Mouse (Mus musculus) cerebellum, adult (tissue): ENCODE results near the gene Plaur.

Source experiments
- ATAC-seq: cut with Nextera tagmentation; 2 replicates; pipeline ENCODE4 v1.9.2; 2017; ENCODE audit warnings: mild to moderate bottlenecking, moderate library complexity, mixed read lengths; ENCODE audit not compliant: insufficient number of reproducible peaks, low FRiP score, low TSS enrichment

The Plaur gene

GRCm38 (mm10) chr7:24462388-24463319, at the start of gene Plaur:
Plaur (plus strand) TSS chr7:24462484.
- no peak for ATAC-seq

DNA sequence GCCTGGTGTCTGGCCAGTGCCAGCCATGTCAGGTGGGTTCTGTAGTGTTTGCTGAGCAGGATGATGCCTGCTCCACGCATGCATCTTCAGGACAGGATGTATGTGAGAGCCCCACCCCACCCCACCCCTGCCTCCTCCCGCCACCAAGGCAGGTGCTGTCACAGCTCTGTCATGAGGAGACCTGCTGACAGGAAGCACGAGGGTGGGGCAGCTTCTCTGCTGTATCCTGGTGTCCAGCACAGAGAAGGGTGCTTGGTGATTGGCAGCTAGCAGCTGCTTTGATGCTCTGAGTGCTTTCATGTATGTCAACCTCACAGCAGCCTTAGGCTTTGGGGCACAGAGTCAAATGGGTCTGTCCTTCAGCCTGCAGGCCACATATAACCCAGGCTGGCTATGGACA, 48.7 kb upstream of the Plaur start:
- no peak for ATAC-seq

DNA sequence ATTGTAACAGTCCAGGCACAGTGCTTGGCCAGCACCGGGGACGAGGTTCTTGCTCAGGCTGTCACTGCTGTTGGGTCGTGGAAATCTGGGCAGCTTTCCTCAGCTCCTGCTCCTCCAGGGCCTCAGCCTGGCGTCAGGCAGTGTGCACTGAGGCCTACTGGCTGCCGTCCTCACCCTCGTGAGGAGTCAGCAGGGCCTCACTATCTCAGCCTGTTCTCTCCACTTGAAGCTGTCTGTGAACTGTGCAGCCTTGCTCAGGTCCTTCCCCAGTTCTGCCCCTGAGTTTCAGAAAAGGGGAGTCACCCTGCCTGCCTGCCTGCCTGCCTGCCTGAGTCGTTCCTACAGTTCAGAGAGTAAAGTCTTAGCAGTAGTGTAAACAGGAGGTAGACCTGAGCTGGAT, 47.0 kb upstream of the Plaur start:
- no peak for ATAC-seq

- no peak for ATAC-seq
Observed at GRCm38 (mm10) chr7:24419579-24419978, 42.7 kb upstream of the Plaur start.

GRCm38 (mm10) chr7:24421648-24422047, 40.6 kb upstream of the Plaur start:
- ATAC-seq, result no peak

- ATAC-seq, result no peak
Observed at GRCm38 (mm10) chr7:24422251-24422650, 40.0 kb upstream of the Plaur start.

- ATAC-seq, result no peak
Observed at GRCm38 (mm10) chr7:24423107-24423763, 39.0 kb upstream of the Plaur start.

DNA sequence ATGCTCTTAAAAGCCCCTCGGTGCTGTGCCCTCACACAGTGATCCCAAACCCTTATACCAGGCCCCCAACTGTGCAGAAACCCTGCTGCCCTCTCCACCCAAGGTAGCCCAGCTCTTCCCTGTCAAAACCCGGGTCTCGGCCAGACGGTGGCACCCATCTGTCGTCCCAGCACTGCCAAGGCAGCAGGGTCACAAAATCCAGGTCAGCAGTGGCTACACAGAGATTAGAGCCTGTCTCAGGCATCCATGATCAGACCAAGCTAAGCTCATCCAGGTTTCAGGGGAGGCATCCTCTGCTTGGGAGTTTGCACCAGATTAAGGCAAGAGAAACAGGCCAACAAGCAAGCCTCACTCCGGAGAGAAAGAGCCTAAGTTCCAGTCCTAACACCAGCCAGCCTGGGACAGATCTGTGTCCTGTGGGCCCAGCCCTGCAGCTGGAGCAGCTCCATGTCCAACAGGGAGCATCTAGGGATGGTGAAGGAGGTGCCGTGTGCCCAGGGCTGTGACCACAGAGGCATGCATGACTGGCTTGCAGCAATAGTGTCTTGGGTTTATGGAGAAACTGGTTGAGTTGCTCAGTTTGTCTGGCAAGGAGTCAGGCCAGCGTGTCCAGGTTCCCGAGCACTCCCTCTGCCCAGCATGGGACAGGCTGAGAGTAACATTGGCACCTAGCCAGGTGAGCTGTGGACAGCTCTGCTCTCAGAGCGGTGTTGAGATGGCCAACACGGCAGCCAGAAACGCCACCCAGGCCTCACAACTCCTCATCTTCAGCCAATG, 38.1 kb upstream of the Plaur start:
- ATAC-seq, result peak; percentile 53; the same call in 1 of the 2 replicates

DNA sequence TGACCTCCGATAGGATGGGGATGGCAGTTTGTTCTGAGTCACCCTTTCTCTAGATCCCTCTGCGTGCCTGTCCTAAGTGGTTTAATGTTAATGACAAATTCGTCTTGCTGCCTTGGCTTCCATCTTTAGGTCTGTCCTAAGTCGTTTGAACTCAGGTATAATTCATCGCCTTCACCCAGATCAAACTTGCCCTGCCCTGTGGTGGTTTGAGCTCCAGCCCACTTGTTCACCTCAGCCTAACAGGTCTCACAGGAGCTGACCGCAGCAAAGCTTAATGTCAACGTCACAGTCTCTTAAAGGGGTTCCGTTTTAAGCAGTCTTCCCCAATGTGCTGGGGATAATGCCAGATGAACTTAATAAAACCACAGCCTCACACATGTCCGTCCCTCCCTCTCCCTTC, 36.4 kb upstream of the Plaur start:
- no peak for ATAC-seq

GRCm38 (mm10) chr7:24427168-24427567, 35.1 kb upstream of the Plaur start:
- ATAC-seq, result no peak

GRCm38 (mm10) chr7:24428725-24429124, 33.6 kb upstream of the Plaur start:
- no peak for ATAC-seq

- peak; percentile 85 for ATAC-seq
Observed at GRCm38 (mm10) chr7:24429413-24430112, 32.7 kb upstream of the Plaur start.

GRCm38 (mm10) chr7:24430551-24431345, 31.5 kb upstream of the Plaur start:
- ATAC-seq, result no peak

DNA sequence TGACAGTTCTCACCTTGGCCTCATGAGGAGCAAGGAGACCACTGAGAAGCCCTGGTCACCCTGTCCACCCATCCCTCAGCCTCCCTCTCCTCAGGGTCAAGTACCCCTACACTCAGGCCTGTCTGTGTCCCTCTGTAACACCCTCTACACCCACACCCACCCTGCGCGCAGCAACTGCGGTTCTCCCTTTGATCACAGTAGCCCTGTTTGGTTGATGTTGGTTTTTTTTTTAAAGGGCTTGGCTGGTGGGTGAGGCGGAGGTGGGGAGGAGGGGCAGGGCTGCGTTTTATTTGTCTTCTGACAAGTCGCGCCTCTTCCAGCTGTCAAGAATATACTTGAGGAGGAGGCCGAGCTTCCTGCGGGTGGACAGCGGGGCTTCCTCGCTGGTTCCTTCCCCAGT, 30.6 kb upstream of the Plaur start:
- no peak for ATAC-seq

- no peak for ATAC-seq
Observed at GRCm38 (mm10) chr7:24435305-24435704, 27.0 kb upstream of the Plaur start.

DNA sequence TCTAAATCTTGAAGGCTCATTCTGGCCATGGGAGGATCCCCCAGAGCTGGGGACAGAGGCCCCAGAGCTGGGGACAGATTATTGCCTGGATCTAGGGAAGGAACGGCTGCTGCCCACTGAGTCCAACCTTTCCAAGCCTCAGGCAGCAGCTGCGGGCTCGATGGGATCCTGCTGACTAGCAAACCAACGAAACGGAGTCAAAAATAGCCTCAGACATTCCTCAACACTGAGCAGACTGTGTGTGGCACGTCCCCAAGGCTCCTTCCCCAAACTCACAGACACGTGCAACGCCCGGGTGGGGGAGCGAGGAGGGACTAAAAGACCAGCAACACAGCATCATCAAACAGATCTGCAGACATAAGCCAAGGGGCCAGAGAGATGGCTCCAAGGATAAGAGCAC, 24.3 kb upstream of the Plaur start:
- ATAC-seq, result 0 out of 2 replicates have a peak, but pooled peaks have one; percentile 10

- ATAC-seq, result no peak
Observed at GRCm38 (mm10) chr7:24439191-24439590, 23.1 kb upstream of the Plaur start.

- no peak for ATAC-seq
Observed at GRCm38 (mm10) chr7:24439891-24440290, 22.4 kb upstream of the Plaur start.

DNA sequence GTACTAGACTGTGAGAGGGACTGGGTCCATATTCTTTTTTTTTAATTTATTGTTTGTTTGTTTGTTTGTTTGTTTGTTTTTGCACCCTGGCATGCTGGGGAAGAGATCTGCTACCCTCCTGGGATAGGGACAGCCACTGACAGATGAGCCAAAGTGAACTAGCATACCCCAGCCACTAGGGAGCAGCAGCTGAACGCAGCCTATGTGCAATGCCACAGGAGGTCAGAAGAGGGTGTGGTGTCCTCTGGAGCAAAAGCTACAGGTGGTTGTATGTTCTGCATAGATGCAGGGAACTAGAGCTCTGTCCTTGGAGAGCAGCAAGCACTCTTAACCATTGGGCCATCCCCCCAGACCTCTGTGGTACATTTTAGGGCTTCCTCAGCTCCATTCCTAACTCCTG, 20.5 kb upstream of the Plaur start:
- ATAC-seq, result no peak
